Mouse (Mus musculus) cortical plate, adult 2 months (tissue): Measurements from ENCODE around the gene Prph2.

ENCODE experiments used
- CTCF ChIP-seq: fragments of 200-500 bp; IDR thresholded peaks from 2 replicates; pipeline ENCODE4 v1.5.1; 2011; ENCODE audit warnings: mild to moderate bottlenecking, control low read depth, low read length; ENCODE audit not compliant: insufficient read depth; ENCODE audit errors: extremely low read depth
- POLR2A ChIP-seq: fragments of 200-500 bp; IDR thresholded peaks from 2 replicates; pipeline ENCODE4 v1.6.1; 2011; ENCODE audit warnings: mild to moderate bottlenecking, low read length, control low read depth; ENCODE audit not compliant: insufficient read depth; ENCODE audit errors: extremely low read depth

GRCm38 (mm10) chr17:46883107-46883506 lies 27.2 kb upstream of the Prph2 start:
- TF ChIP-seq POLR2A (no peak), CTCF (no peak)
